Mouse (Mus musculus) embryonic facial prominence, embryonic 13.5 days (tissue): ENCODE data around the gene Slc39a1. TPM values are rescaled to one million over a fixed set of nuclear protein-coding genes. Genes with fewer than 3 reads are reported as not detected.
"Not testable (repeated sequence)": the region's sequence is repeated elsewhere in the genome, so short reads cannot be mapped to it uniquely, and the experiment has no call there.

Experiments used
- ATAC-seq: fragments of 200-750 bp; cut with Nextera tagmentation; 2 replicates; pipeline ENCODE4 v1.8.0; 2017; ENCODE audit warnings: low read depth; ENCODE audit not compliant: insufficient number of reproducible peaks, insufficient read depth, low FRiP score, low TSS enrichment
- H3K27ac ChIP-seq: fragments of 300-500 bp; sonication (generic); 2 replicates; pipeline ENCODE4 v1.5.1; 2015; ENCODE audit warnings: moderate library complexity, mild to moderate bottlenecking, inconsistent platforms
- H3K27me3 ChIP-seq: fragments of 300-500 bp; sonication (generic); 2 replicates; pipeline ENCODE4 v1.6.1; 2015; ENCODE audit warnings: mild to moderate bottlenecking, inconsistent platforms
- H3K36me3 ChIP-seq: fragments of 300-500 bp; sonication (generic); 2 replicates; pipeline ENCODE4 v1.6.1; 2015; ENCODE audit warnings: mild to moderate bottlenecking, inconsistent platforms
- H3K4me1 ChIP-seq: fragments of 300-500 bp; sonication (generic); 2 replicates; pipeline ENCODE4 v1.6.1; 2015; ENCODE audit warnings: inconsistent platforms
- H3K4me2 ChIP-seq: fragments of 300-500 bp; sonication (generic); 2 replicates; pipeline ENCODE4 v1.6.1; 2015; ENCODE audit warnings: moderate library complexity, mild to moderate bottlenecking, inconsistent platforms
- H3K4me3 ChIP-seq: fragments of 300-500 bp; sonication (generic); 2 replicates; pipeline ENCODE4 v1.5.1; 2015; ENCODE audit warnings: mild to moderate bottlenecking, inconsistent platforms
- H3K9ac ChIP-seq: fragments of 300-500 bp; sonication (generic); 2 replicates; pipeline ENCODE4 v1.6.1; 2015; ENCODE audit warnings: mild to moderate bottlenecking, inconsistent platforms
- H3K9me3 ChIP-seq: fragments of 300-500 bp; sonication (generic); 2 replicates; pipeline ENCODE4 v1.6.1; 2016; ENCODE audit warnings: inconsistent platforms
- WGBS: fragments of 180-500 bp; shearing (Covaris S2); methylation state at CpG from one replicate; pipeline ENCODE4 v1.1.7; 2015; ENCODE audit warnings: mixed read lengths; 5-methylcytosine and 5-hydroxymethylcytosine counted together
- polyA plus RNA-seq: library from polyadenylated mRNA; unstranded; fragments of >200 nt; fragmentation: Nextera tagmentation; extraction: Ambion mirVana; gene quantifications from 2 replicates; pipeline ENCODE4 v1.2.1, GENCODE M21; 2015

Gene Slc39a1
- polyA plus RNA-seq, 1 experiment from 2014 or later: 86.2 TPM

DNA sequence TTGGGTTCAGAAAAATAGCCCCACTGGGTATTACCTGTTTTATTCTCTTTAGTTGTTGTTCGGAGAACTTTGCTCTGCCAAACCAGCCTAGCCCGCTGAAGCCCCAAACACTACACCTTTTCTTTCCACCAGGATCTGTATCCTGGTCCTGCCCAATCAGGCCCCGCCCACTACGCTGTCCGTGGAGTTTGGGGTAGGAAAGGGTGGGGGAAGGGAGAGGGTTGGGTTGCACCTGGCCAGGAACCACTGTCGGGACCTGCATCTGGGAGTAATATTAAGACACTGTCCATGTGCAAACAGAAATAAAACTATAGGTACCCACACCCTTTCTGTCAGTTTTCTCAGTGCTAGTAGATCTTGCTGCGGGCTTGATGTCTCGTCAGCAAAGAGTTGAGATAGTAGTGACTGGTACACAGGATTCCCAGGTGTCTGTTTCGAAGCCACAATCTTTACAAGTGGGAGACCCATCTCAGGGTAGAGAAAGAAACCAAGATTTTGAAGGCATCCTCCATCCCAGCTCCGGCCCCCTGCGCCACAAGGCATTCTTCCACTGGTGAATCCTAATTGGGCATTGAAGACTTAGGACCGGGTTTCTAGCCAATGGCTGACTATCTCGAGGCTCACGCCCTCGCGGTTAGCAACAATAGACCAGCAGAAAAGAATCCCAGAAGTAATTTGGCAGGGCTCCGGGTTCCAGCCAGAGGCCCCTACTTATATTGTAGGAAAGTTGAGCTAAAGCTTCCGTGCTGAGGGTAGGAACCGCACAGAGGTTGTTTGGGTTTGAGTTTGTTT lies 4.8 kb upstream of the Slc39a1 start, which contains the start of gene Creb3l4:
Gene Creb3l4 (minus strand): TSS at position 529 of the 792 bp plus-strand sequence.
- Histone ChIP-seq H3K4me2 (peak within 1 kb of the TSS; percentile 69), H3K27ac (peak within 1 kb of the TSS; percentile 91), H3K36me3 (no peaks in the 10 kb centered on the region), H3K9me3 (no peaks in the 10 kb centered on the region), H3K4me1 (peaks cover 27% of the 10 kb centered on the region), H3K9ac (peak within 1 kb of the TSS; percentile 60), H3K4me3 (peak within 1 kb of the TSS; percentile 40), H3K27me3 (no peaks in the 10 kb centered on the region)
- ATAC-seq: peak; percentile 63
- WGBS: 2% methylated on average over 19 of the region's 19 CpGs

DNA sequence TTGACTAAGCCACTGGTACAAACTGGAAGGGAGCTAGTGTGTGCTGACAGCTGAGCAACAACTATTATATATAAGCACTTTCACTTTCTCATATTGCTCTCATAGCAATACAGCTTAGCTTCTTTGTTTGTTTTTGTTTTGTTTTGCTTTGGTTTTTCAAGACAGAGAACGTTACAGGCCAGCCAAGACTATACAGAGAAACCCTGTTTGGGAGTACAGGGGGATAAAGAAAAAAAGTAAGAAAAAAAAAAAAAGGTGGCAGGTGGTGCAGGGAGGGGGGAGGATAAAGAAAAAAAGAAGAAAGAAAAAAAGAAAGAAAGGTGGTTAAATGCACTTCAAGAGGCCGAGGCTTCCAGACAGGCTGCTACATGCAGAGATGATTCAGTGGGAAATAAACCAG lies 2.6 kb upstream of the Slc39a1 start:
- peaks cover 11% of the 10 kb centered on the region for H3K36me3 ChIP-seq
- no peak for ATAC-seq
- WGBS: 60% methylated on average over 2 of the region's 2 CpGs
- no peak overlapping the region for H3K9ac ChIP-seq
- no peak overlapping the region for H3K27ac ChIP-seq
- H3K4me3 ChIP-seq: no peak overlapping the region
- H3K9me3 ChIP-seq: no peaks in the 10 kb centered on the region
- H3K27me3 ChIP-seq: no peaks in the 10 kb centered on the region
- H3K4me2 ChIP-seq: no peak overlapping the region
- H3K4me1 ChIP-seq: peaks cover 40% of the 10 kb centered on the region

DNA sequence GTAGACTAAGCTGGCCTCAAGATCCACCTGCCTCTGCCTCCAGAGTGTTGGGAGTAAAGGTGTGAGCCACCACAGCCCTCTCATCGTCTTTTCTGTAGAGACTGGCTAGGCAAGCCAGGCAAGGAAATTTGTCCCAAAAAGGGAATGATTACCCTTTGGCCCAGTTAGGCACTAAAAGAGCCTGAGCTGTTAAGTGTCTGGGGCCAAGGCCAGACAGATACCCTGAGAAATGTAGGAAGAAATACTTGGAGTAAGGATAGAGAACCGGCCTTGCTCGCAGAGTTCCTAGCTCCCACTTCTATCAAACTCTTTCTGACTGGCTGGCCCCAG lies 377 bp upstream of the Slc39a1 start:
- H3K27ac ChIP-seq: peak overlapping the region; percentile 93
- WGBS: under 1% methylated on average over 3 of the region's 3 CpGs
- peak overlapping the region; percentile 92 for H3K4me2 ChIP-seq
- no peaks in the 10 kb centered on the region for H3K27me3 ChIP-seq
- no peak for ATAC-seq
- H3K4me3 ChIP-seq: peak overlapping the region; percentile 77
- no peaks in the 10 kb centered on the region for H3K9me3 ChIP-seq
- H3K9ac ChIP-seq: peak overlapping the region; percentile 89
- H3K36me3 ChIP-seq: peaks cover 25% of the 10 kb centered on the region
- peaks cover 34% of the 10 kb centered on the region for H3K4me1 ChIP-seq

DNA sequence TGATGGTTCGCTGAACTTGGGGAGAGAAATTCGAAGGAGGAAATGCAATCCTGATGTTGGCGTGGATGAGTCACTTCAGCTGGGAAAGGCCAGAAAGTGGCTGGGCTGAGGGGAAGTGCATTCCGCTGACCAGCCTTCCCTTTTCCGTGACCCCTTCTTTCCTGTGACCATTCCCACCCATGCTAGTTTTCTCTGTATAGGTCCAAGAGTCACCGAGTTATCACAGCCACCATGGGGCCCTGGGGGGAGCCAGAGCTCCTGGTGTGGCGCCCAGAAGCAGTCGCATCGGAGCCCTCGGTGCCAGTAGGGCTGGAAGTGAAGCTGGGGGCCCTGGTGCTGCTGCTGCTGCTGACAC lies 751 bp downstream of the Slc39a1 start:
- Histone ChIP-seq H3K4me3 (peak overlapping the region; percentile 77), H3K4me1 (peaks cover 23% of the 10 kb centered on the region), H3K27me3 (no peaks in the 10 kb centered on the region), H3K36me3 (peaks cover 25% of the 10 kb centered on the region), H3K4me2 (peak overlapping the region; percentile 92), H3K27ac (peak overlapping the region; percentile 93), H3K9ac (peak overlapping the region; percentile 89), H3K9me3 (no peaks in the 10 kb centered on the region)
- WGBS: 7% methylated on average over 10 of the region's 10 CpGs
- no peak for ATAC-seq

DNA sequence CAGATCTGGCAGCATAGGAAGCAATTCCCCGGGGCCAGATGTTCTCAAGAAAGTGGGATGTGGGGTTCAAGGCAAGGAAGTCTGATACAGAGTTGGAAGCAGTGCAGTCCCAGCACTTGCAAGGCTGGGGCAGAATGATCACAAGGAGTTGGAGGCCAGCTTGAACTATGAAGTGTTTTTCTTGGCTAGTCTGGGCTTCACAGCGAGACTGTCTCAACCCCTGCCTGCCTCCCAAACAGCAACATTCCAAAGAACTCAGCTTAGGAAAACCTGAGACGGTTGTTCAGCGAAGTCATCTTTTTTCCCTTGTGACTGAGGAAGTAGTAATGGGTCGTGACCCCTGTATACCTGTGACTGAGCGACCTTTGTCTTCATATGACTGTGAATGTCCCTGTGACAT lies 2.8 kb downstream of the Slc39a1 start:
- H3K27me3 ChIP-seq: no peaks in the 10 kb centered on the region
- no peak for ATAC-seq
- no peak overlapping the region for H3K4me3 ChIP-seq
- no peak overlapping the region for H3K27ac ChIP-seq
- H3K4me2 ChIP-seq: no peak overlapping the region
- WGBS: 83% methylated on average over 6 of the region's 6 CpGs
- peaks cover 25% of the 10 kb centered on the region for H3K36me3 ChIP-seq
- peaks cover 28% of the 10 kb centered on the region for H3K4me1 ChIP-seq
- no peaks in the 10 kb centered on the region for H3K9me3 ChIP-seq
- H3K9ac ChIP-seq: no peak overlapping the region

DNA sequence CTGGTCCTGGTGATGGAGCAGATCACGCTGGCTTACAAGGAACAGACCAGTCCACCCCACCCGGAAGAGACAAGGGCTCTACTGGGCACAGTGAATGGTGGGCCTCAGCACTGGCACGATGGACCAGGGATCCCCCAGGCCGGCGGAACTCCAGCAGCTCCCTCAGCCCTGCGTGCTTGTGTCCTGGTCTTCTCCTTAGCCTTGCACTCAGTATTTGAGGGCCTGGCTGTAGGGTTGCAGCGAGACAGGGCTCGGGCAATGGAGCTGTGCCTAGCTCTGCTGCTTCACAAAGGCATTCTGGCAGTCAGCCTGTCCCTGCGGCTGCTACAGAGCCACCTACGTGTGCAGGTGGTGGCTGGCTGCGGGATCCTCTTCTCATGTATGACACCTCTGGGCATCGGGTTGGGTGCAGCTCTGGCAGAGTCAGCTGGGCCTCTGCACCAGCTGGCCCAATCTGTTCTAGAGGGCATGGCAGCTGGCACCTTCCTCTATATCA lies 3.8 kb downstream of the Slc39a1 start:
- not testable (repeated sequence) for H3K4me3 ChIP-seq, H3K27me3 ChIP-seq, H3K9ac ChIP-seq, H3K4me2 ChIP-seq, H3K9me3 ChIP-seq, H3K27ac ChIP-seq, ATAC-seq
- H3K36me3 ChIP-seq: peaks cover 26% of the 10 kb centered on the region
- 92% methylated on average over 10 of the region's 12 CpGs for WGBS
- H3K4me1 ChIP-seq: peaks cover 36% of the 10 kb centered on the region

DNA sequence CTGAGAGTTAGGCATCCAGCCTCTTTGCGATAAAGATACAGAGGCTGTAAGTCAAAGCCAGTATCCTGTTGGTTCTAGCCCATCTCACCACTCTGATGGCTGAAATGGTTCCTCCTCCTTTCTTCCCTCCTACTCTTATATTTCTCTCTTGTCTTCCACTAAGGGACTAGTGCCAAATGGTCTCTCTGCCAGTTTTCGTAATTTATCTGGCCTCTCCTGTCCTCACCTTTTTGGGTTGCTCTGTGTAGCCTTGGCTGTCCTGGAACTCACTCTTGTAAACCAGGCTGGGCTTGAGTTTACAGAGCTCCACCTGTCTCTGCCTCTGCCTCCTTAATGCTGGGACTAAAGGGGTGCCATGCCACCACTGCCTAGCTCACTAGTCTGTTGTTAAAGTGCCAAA lies 4.7 kb downstream of the Slc39a1 start:
- not testable (repeated sequence) for ATAC-seq, H3K4me2 ChIP-seq
- WGBS: 92% methylated on average over 2 of the region's 2 CpGs

DNA sequence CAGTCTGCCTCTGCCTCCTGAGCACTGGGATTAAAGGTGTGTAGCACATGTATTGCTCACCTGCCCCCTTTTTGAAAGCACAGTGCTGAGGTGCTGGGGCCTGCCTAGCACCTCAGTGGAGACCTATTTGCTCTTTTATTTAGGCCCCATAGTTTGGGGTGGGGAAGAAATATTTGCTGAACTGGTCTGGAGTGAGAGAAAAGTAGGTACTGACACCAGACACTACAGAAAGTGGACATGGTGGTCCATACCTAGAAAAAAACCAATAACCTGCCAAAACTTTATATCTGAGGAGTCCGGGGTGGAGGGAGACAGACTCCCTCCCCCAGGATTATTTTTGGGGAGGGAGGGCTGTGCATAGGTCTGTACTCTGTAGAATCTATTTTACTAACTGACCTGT lies 5.2 kb downstream of the Slc39a1 start:
- not testable (repeated sequence) for H3K27me3 ChIP-seq, H3K9me3 ChIP-seq, ATAC-seq, H3K4me3 ChIP-seq, H3K9ac ChIP-seq, H3K27ac ChIP-seq
- Histone ChIP-seq H3K4me1 (peaks cover 32% of the 10 kb centered on the region), H3K4me2 (peak overlapping the region; percentile 82), H3K36me3 (peaks cover 37% of the 10 kb centered on the region)
- WGBS: 61% methylated on average over 1 of the region's 1 CpGs

More for the DNA sequence above, 4.7 kb downstream of the Slc39a1 start:
- peaks cover 34% of the 10 kb centered on the region for H3K36me3 ChIP-seq
- H3K9me3 ChIP-seq, H3K9ac ChIP-seq, H3K4me3 ChIP-seq, H3K27ac ChIP-seq, H3K27me3 ChIP-seq: not testable (repeated sequence)
- H3K4me1 ChIP-seq: peaks cover 34% of the 10 kb centered on the region

DNA sequence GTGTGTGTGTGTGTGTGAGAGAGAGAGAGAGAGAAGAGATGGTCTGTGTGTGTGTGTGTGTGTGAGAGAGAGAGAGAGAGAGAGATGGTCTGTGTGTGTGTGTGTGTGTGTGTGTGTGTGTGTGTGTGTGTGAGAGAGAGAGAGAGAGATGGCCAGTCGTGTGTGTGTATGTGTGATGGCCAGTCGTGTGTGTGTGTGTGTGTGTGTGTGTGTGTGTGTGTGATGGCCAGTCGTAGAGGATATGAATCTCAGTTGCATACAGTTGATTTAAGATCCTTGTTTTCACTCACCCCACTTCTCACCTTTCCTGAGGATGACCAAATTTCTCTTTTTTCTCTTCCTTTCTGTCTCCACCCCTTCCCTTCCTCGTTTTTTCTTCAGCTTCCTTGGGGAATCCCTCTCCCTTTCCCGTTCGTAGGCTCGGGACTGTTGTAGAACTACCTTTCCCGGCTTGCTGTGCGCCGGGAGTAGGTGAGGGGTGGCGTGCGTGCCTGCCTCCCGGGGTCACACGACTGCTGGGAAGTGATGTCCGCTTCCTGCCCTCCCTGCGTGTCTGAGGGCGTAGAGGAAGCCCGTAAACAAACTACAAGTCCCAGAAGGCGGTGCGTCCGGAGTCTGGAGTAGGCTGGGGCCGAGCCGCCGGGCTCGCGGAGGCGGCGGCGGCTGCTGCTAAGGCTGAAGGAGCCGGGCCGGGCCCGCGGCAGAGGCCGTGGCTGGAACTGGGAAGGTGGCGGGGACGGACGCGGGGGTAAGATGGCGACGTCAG lies 5.9 kb downstream of the Slc39a1 start, which contains the start of gene Crtc2:
Gene Crtc2 (plus strand): TSS at position 511 of the 766 bp plus-strand sequence.
- Histone ChIP-seq H3K27me3 (no peaks in the 10 kb centered on the region), H3K9me3 (no peaks in the 10 kb centered on the region), H3K27ac (peak within 1 kb of the TSS; percentile 88), H3K9ac (peak within 1 kb of the TSS; percentile 97), H3K4me1 (peaks cover 28% of the 10 kb centered on the region), H3K36me3 (peaks cover 44% of the 10 kb centered on the region), H3K4me3 (peak within 1 kb of the TSS; percentile 98), H3K4me2 (peak within 1 kb of the TSS; percentile 82)
- peak; percentile 97 for ATAC-seq
- WGBS: 1% methylated on average over 39 of the region's 40 CpGs

DNA sequence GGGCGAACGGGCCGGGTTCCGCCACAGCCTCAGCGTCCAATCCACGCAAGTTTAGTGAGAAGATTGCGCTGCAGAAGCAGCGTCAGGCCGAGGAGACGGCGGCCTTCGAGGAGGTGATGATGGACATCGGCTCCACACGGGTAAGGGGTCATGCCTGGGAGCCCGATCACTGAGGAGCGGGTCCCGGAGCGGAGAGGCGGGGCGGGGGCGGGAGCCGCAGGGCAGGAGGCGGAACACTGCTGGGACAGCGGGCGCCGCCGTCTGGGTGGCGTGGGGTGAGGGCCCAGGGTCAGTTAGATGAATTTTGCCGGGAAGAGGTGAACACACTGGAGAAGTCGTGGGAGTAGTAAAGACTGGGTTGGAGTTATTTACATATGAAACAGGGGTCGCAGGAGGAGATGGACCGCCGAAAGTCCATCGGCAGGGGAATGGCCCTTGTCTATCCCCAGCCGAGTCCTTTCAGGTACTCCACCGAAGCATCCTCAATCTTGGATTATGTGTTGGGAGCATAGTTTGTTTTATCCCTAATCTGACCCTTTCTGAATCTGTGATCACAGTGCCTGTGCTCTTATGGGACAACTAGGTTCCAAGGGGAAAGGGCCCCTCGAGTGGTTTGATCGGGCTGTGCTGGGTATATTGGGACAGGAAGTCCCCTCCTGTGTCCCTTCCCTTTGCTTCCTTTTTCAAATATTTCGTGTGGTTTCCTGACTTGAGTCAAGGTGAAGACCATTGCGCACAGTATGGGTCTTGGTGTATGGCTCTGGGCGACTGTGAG lies 6.6 kb downstream of the Slc39a1 start:
- Histone ChIP-seq H3K9ac (peak overlapping the region; percentile 97), H3K27ac (peak overlapping the region; percentile 88), H3K27me3 (no peaks in the 10 kb centered on the region), H3K9me3 (no peaks in the 10 kb centered on the region), H3K36me3 (peaks cover 47% of the 10 kb centered on the region), H3K4me1 (peaks cover 21% of the 10 kb centered on the region), H3K4me2 (peak overlapping the region; percentile 82), H3K4me3 (peak overlapping the region; percentile 98)
- WGBS: under 1% methylated on average over 41 of the region's 41 CpGs
- peak; percentile 39; the same call in 1 of the 2 replicates for ATAC-seq

DNA sequence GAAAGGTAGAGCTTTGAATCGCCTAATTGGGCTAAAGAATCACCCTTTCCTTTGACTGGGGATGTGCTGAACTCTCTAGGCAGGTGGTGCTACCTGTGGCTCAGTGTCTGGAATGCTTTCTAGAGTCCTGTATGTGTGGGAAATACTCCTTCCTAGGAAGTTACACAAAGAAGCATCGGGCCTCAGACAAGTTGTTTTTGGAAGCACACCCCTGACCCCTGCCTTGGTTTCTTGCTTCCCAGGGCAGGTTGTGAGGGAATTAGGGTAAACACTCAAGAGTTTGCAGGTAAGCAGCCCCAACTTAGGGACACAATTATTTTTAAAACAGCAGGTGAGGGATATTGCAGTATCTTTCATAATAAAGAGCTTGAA lies 7.2 kb downstream of the Slc39a1 start:
- peaks cover 49% of the 10 kb centered on the region for H3K36me3 ChIP-seq
- 17% methylated on average over 2 of the region's 2 CpGs for WGBS

More for the DNA sequence above, 7.2 kb downstream of the Slc39a1 start:
- Histone ChIP-seq H3K27ac (peak overlapping the region; percentile 88; the same call in 1 of the 2 replicates), H3K9ac (peak overlapping the region; percentile 97), H3K27me3 (no peaks in the 10 kb centered on the region), H3K9me3 (no peaks in the 10 kb centered on the region), H3K4me3 (peak overlapping the region; percentile 98), H3K4me1 (peaks cover 18% of the 10 kb centered on the region), H3K4me2 (peak overlapping the region; percentile 82)
- no peak for ATAC-seq
